ENCODE assay signal across 8 mouse cellular contexts in genomic region chr8:70083285-70083684, GRCm38 (mm10). TPM values are rescaled to one million over a fixed set of nuclear protein-coding genes. Genes with fewer than 3 reads are reported as not detected.
A peak's percentile ranks its signal among the peaks of the same experiment; 100 is the strongest.
DNase-seq lines count a peak whose midpoint lies in the region; ATAC-seq and TF ChIP-seq lines count a peak whose summit lies in the region.

Gene Hapln4 (plus strand): TSS chr8:70083457.

- TF ChIP-seq POLR2A in lung, adult 2 months (IDR thresholded peaks at IDR 0.05; ENCODE audit: borderline replicate concordance, extremely low read depth, low read depth, low read length), result no peak

- no peaks in the 10 kb centered on the region for H3K36me3 ChIP-seq in heart, embryonic 13.5 days
- no peaks in the 10 kb centered on the region for H3K36me3 ChIP-seq in liver, embryonic 16.5 days (ENCODE audit: control insufficient read depth, insufficient read depth)
- H3K36me3 ChIP-seq in neural tube, embryonic 14.5 days (ENCODE audit: control insufficient read depth, insufficient read depth, low read length), result no peaks in the 10 kb centered on the region

- no peak for ATAC-seq in heart, embryonic 13.5 days (ENCODE audit: extremely low read depth, insufficient number of reproducible peaks, low FRiP score, low TSS enrichment)
- no peak for ATAC-seq in liver, embryonic 16.5 days (ENCODE audit: low read depth)
- no peak for ATAC-seq in neural tube, embryonic 14.5 days (ENCODE audit: low read depth)

- H3K4me1 ChIP-seq in lung, adult 2 months (ENCODE audit: control insufficient read depth, insufficient read depth, low read length), result peaks cover 7% of the 10 kb centered on the region; the same call in 1 of the 2 replicates
- peaks cover 38% of the 10 kb centered on the region for H3K4me1 ChIP-seq in heart, embryonic 13.5 days
- peaks cover 3% of the 10 kb centered on the region; the same call in 1 of the 2 replicates for H3K4me1 ChIP-seq in liver, embryonic 16.5 days (ENCODE audit: control insufficient read depth, low read depth, low read length)
- H3K4me1 ChIP-seq in neural tube, embryonic 14.5 days (ENCODE audit: control insufficient read depth, insufficient read depth, low read length), result peaks cover 17% of the 10 kb centered on the region

- no peak within 1 kb of the TSS for H3K27ac ChIP-seq in heart, embryonic 13.5 days (replicated peaks)
- no peak within 1 kb of the TSS for H3K27ac ChIP-seq in liver, embryonic 16.5 days (ENCODE audit: low read length)
- no peak within 1 kb of the TSS for H3K27ac ChIP-seq in neural tube, embryonic 14.5 days (ENCODE audit: low read depth, low read length)

- H3K27me3 ChIP-seq in heart, embryonic 13.5 days (replicated peaks), result peaks cover 71% of the 10 kb centered on the region
- peaks cover 59% of the 10 kb centered on the region for H3K27me3 ChIP-seq in liver, embryonic 16.5 days (ENCODE audit: control insufficient read depth, insufficient read depth, low read depth, low read length)
- H3K27me3 ChIP-seq in neural tube, embryonic 14.5 days (ENCODE audit: control insufficient read depth, insufficient read depth, low read length), result peaks cover 50% of the 10 kb centered on the region

- no peaks in the 10 kb centered on the region for H3K9me3 ChIP-seq in heart, embryonic 13.5 days
- no peaks in the 10 kb centered on the region for H3K9me3 ChIP-seq in liver, embryonic 16.5 days (replicated peaks; ENCODE audit: control insufficient read depth, low read length)
- H3K9me3 ChIP-seq in neural tube, embryonic 14.5 days (ENCODE audit: control insufficient read depth, low read length), result no peaks in the 10 kb centered on the region

- no peak for TF ChIP-seq CTCF in lung, adult 2 months (IDR thresholded peaks at IDR 0.05; ENCODE audit: insufficient read depth, low read length)

- 1% methylated on average over 26 of the region's 26 CpGs for WGBS in lung, adult 2 months
- 0% methylated on average over 26 of the region's 26 CpGs for WGBS in heart, embryonic 13.5 days
- WGBS in liver, embryonic 16.5 days (ENCODE audit: insufficient replicate concordance), result under 1% methylated on average over 26 of the region's 26 CpGs
- under 1% methylated on average over 26 of the region's 26 CpGs for WGBS in neural tube, embryonic 14.5 days

- H3K4me3 ChIP-seq in lung, adult 2 months (replicated peaks; ENCODE audit: extremely low read depth, low read depth, low read length), result no peak within 1 kb of the TSS
- H3K4me3 ChIP-seq in heart, embryonic 13.5 days, result peak within 1 kb of the TSS; percentile 56
- H3K4me3 ChIP-seq in liver, embryonic 16.5 days (ENCODE audit: low read depth, low read length), result peak within 1 kb of the TSS; percentile 32
- peak within 1 kb of the TSS; percentile 37 for H3K4me3 ChIP-seq in neural tube, embryonic 14.5 days (ENCODE audit: low read depth, low read length)

- peak within 1 kb of the TSS; percentile 91 for H3K4me2 ChIP-seq in heart, embryonic 13.5 days
- peak within 1 kb of the TSS; percentile 45 for H3K4me2 ChIP-seq in liver, embryonic 16.5 days (ENCODE audit: low read depth, low read length)
- H3K4me2 ChIP-seq in neural tube, embryonic 14.5 days (ENCODE audit: low read depth, low read length), result peak within 1 kb of the TSS; percentile 91

- peak within 1 kb of the TSS; percentile 71 for H3K9ac ChIP-seq in heart, embryonic 13.5 days
- no peak within 1 kb of the TSS for H3K9ac ChIP-seq in liver, embryonic 16.5 days (ENCODE audit: low read depth, low read length)
- H3K9ac ChIP-seq in neural tube, embryonic 14.5 days (replicated peaks; ENCODE audit: low read depth, low read length), result peak within 1 kb of the TSS; percentile 29

- DNase-seq in lung, adult 18-20 months, result peak; percentile 35 to 54
- DNase-seq in lung, adult 2 months, result no peak
- peak; percentile 93 for DNase-seq in cerebellum, adult 9-11 months
- DNase-seq in kidney, postnatal 14 days, result peak; percentile 59
- DNase-seq in ovary, adult 18-20 months (ENCODE audit: low spot score), result no peak

RNA-seq across cellular contexts. Expression of gene Hapln4, which starts in this region (rescaled TPM):
- polyA plus RNA-seq in lung, adult 2 months (2012; rRNA removed), result 0.07 and 0.11 TPM in 2 replicates
- 0.12 and 0.23 TPM in 2 replicates for polyA plus RNA-seq in heart, embryonic 13.5 days (2015; fragmentation: Nextera tagmentation; extraction: Ambion mirVana)
- polyA plus RNA-seq in liver, embryonic 16.5 days (2015; fragmentation: Nextera tagmentation; extraction: Ambion mirVana), result 0.04 TPM in 1 of 2 replicates, not detected in the other
- polyA plus RNA-seq in neural tube, embryonic 14.5 days (2014; fragmentation: Nextera tagmentation; extraction: Ambion mirVana), result 0.73 and 0.84 TPM in 2 replicates

Comparison
In these comparisons a context has a peak if more than half of its experiments do, and no peak if none do; other contexts are left out.
1. DNase-seq: peak in lung, adult 18-20 months (2 of 2), cerebellum, adult 9-11 months (single experiment) and kidney, postnatal 14 days (single experiment); none in lung, adult 2 months (single experiment) and ovary, adult 18-20 months (single experiment).
2. Peak in every context shown above with its lines, with median percentiles within 50 percentile points of each other: H3K4me2 ChIP-seq.